Mouse (Mus musculus) ovary, postnatal 14 days (tissue): Measurements from ENCODE around the gene 2510009E07Rik.
A peak's percentile ranks its signal among the peaks of the same experiment; 100 is the strongest.
"Not testable (repeated sequence)": the region's sequence is repeated elsewhere in the genome, so short reads cannot be mapped to it uniquely, and the experiment has no call there.

Source experiments
- DNase-seq: peaks from one replicate; pipeline ENCODE4 v3.0.0; 2022; ENCODE audit warnings: low spot score

Gene 2510009E07Rik

DNA sequence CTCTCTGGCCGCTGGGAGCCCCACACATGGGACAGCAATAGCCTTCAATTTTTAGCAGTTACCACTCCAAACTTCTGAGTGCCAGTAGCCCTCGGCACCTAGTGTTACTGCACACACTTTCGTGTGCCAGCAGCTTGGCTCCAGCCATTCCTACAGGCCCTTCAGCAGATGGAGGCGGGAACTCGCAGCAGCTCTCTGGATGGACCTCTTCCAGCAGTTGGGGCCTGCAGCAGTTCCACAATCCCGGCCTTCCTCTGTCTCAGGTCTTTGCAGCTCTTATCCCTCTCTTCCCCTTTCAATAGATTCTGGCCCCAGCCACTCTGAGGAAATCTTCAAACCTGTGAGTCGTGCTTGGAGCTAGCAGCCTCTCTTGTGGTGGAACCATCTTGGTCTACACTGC is 17.7 kb downstream of the 2510009E07Rik start:
- no peak for DNase-seq

DNA sequence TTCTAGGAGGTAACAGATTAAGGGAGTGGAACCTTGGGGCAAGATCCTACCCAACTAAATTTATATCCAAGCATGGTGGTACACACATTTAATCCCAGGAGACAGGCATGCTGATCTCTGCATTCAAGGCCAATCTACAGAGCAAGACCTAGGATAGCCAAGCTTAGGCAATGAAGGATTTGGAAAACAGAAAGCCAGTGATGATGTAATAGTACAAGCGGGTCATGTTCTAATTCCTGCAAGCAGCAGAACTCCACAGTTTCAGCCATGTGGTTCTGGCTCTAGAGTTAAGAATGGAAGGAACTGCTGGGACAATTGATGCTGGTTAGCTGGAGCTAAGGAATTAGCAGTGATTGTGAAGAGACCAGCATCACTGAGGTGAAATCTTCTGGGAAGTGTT is 20.8 kb downstream of the 2510009E07Rik start:
- DNase-seq, result not testable (repeated sequence)

DNA sequence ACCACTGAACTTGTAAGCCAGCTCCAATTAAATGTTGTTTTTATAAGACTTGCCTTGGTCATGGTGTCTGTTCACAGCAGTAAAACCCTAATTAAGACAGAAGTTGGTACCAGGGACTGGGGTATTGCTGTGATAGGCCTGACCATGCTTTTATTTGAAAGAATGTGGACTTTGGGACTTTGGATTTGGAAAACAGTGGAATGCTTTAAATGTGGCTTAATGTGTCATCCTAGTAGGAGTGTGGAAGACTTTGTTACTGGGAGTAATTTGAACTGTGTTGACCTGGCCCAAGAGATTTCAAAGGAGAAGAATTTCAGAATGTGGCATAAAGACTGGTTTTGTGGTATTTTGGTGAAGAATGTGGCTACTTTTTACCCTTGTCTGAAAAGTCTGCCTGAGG is 21.4 kb downstream of the 2510009E07Rik start:
- DNase-seq, result not testable (repeated sequence)

DNA sequence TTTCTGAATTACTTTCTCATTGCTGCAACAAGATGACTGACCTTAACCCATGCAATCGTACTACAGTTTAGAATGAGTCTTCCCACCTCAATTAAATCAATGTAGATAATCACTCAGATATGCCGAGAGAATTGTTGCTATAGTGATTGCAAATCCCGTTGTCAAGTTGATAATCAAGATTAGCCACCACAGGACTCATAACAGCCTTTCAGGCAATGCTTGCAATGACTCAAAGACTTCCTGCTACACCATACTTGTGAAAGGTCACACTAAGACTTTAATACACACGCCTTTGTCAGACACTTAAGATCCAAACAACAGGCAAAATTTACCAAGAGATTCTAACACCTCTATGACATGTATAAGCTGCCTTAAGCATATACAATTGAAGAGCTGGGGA is 22.6 kb downstream of the 2510009E07Rik start:
- DNase-seq, result no peak

DNA sequence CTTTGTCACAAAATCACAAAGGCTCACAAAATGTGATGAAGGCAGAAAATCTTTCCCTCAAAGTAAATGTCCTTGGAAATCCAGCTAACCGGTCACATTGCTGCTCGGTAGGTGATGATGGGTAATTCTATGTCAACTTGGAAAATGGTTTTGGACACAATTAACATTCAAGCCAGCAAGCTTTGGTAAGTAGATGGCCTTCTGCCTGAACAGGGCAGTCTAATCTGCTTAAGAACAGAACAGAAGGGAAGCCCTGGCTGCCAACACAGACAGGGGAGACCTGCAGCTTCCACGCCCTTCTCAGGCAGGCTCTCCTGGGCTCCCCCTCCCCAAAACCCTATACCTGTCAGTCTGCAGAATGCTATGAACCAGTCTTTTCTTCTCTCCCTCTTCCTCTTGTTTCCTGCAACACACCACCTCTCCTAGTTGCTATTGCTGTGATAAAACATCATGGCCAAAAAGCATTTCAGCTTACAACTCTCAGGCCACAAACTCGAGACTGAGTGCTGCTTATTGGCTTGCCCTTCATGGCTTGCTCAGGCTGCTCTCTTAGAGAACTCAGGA is 29.0 kb downstream of the 2510009E07Rik start:
- DNase-seq, result no peak

DNA sequence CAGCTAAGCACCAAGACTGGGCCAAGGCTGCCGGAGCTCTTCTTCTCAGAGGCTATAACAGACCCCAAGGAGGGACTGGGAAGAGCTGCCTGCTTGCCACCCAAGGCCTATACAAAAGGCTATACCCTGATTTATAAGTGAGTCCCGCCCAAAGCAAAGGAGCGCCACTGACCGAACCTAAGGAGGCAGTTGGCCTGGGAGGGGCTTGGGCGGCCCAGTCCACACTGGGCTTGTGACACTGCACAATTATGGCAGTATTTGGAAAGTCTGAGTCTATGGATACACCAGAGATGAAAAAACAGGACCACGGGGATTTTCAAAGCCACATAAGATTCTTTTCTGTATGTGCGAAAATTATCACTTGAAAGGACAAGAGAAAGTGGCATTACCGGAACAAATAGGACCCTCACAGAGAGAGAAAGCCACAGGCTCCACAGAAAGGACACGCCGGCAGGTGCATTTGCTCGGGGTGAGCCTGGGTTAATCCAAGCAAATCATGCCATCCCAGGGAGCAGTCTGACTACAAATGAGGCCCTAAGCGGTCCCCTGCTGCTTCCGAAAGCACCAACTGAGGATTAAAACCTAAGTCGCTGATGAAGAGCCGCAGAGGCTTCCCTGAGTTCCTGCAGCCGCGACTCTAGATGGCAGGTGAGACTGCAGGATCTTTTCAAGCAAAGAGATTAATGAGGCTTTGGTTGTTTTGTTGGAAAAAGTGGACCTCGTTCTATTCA is 29.7 kb downstream of the 2510009E07Rik start:
- no peak for DNase-seq

DNA sequence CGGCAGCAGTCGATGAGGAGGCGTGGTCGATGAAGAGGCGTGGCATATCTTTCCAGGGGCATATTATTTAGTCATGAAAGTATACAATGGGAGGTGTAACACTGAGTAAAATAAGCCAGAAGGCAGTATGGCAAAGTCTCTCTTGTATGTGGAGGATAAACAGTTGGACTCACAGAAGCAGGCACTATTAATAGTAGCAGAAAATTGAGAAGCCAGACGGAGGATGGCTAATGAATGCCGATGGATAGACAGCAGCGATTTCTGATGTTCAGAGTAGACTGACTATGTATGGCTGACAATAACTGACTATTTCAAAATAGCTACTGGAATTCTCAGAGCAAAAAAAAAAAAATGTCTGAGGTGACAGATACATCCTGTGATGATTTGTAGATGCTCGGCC is 38.5 kb downstream of the 2510009E07Rik start:
- no peak for DNase-seq

DNA sequence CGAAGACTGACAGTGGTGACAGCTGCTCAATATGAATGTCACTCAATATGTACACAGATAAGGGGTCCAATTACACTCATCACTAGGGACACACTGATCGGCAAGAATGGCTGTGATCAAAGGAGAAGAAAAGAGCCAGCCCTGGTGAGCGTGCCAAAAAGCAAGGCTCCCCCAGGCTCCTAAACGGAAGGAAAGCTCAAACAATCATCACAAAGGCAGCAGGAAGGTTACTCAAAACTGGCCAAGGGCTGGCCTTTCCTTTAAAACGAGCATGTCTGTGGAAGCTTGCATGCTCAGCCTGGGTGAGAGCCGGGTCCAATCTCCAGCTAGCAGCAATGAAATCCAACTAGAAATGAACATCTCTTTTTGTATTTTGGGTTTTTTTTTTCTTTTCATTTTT is 39.2 kb downstream of the 2510009E07Rik start:
- DNase-seq, result no peak

DNA sequence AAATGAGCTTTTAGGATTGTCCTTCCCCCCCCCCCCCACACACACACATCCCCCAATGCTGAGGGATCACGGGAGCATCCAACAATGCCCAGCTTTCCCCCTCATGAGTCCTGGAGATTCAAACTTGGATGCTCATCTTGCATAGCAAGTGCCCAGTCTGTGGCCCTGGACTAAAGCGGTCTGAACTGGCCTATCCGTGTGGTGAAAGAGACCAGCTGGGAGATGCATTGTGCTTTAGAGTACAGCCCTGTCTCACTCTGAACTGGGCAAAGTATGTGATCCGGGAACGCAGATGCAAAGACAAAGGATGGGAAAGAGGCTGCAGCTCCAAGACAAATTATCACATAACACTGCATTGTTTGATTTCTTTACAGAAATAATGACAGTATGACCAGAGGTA is 40.1 kb downstream of the 2510009E07Rik start:
- DNase-seq, result no peak

DNA sequence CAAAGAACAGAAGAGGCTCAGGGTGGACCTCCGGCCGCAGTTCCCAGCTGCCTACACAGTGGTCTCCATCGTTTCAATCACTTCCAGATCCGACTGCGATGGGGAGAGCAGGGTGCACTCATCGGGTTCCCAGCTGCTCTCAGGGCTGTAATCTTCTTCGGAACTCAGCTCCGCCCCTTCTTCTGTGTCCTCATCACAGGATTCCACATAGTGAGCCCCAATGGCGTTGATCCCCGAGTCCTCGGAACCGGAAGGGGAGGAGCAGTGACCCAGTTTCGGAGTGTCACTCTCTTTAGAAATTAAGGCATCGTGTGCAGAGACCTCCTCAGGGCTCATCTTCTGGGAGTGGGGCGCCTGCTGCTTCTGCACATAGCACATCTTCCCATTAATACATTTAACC is 41.3 kb downstream of the 2510009E07Rik start:
- no peak for DNase-seq

DNA sequence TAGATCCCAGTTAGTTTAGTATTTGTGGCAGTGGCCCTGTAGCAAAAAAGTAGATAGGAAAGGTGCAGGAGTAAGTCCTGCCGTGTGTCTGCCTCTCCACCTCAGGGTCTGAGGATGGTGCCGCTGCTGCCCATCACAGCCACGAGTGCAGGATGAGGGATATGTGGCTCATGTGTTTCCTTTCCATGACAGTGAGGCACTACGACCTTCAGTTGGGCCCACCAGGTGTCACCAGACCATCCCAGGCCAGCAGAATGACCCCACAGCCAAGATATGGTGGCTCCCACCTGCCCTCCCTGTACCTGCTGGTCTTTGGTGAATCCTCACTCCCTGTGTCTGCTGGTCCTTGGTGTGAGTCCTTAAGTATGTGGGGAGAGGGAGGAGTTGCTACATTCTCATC is 43.3 kb downstream of the 2510009E07Rik start:
- no peak for DNase-seq

DNA sequence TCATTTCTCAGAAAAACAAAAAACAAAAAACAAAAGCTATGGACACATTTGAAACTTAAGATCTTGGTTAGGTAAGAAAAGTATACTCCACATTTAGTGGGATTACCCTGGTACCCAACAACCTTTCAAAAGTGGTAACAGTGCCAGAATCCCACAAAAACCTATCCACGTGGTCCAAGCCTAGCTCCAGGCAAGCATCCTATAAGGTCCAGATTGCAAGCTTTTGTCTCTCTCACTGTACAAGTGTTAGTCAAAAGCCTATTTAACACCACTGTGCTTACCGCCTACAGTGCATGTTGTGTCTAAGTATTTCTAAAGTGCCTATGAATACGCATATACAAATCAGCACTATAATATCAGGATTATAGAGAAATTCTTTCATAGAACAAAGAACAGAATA is 44.2 kb downstream of the 2510009E07Rik start:
- DNase-seq, result no peak

DNA sequence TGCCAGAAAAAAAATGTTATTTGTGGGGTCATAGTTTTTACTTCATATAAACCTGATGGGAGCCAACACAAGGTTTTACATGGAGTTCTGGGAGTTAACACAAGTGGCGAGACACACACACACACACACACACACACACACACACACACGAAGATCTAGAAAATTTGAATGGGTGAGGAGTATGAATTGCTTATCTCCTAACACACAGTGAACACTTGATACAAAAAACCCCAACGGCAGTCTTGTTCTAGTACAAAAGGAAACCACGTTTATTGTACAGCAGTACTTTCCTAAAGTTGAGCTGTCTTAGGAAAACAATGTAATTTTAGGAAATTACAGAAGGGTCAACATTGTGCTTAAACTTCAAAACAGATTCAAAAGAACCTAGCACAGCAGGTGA is 45.7 kb downstream of the 2510009E07Rik start:
- no peak for DNase-seq

DNA sequence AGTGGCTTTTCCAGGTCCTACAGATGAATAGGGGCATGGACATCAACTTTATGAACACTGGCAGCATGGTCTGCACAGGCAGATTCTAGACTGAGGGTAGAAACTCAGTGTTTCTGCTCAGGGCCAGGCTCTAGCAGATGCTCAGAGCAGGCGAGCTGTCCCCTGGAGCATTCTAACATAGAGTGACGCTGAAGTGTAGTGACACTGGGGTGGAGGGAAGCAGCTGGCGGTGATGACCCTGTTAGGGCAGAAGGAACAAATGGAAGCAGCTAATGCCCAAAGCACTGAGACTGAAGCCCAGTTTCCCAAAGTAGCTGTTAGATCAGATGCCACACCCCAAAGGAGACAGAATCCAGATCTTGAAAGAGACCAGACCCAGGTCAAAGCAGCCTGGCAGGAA is 48.0 kb downstream of the 2510009E07Rik start:
- DNase-seq, result no peak

DNA sequence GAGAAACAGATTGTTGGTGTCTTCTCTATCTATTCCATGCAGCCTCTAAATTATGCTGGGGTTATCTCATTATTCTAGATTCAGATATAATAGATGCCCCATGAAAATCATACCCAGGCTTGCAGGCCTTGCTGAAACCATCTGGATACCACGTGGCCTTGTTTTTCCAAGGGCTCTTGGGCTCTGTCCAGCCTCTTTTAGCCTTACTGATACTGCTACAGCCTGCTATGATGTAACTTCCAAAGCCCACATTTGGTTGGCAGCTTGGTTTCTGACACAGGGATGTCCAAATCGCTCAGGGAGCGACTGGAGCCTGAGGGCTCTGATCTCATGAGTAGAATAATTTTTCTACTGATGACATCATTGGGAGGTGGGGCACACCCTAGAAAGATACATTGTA is 48.5 kb downstream of the 2510009E07Rik start:
- DNase-seq, result no peak

DNA sequence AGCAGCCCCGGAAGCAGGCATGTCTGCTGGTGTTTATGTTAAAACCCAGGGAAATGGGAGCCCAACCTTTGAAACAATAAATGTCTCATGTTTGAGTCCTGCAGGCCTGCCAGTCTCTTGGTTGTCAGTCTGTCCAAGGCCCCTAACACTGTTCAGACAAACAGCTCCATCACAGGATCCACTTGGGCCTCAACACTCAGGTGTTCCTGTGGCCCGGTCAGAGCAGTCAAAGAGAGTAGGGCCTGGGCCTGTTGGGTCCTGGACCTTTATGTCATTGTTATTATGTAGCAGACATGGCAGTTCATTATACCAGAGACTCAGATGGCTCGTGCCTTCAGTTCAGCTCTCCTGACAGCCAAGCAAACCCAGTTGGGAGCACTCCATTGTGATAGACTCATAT is 49.9 kb downstream of the 2510009E07Rik start:
- DNase-seq, result no peak

DNA sequence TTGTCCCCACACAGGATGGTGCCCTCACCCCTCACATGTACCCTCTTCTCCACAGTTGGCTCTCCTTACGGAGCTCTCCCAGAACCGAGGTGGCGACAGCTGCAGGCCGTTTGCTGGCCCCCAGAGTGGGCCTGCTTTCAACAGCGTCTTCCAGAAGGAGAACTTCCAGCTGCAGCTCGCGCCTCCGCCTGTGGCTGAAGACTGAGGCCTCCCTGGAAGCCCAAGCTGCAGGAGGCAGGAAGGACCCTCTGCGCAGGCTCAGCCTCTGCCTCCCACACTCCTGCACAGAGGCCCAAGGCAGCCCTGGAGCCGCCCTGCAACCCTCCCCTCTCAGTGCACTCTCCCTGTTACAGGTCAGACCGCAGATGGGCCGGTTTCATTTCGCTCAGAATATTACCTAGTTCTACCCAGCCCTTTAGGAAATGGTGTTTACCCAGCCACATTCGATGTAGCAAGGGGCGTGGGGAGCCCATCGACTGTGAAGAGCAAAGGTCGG is 50.4 kb downstream of the 2510009E07Rik start:
- DNase-seq, result peak; percentile 55

DNA sequence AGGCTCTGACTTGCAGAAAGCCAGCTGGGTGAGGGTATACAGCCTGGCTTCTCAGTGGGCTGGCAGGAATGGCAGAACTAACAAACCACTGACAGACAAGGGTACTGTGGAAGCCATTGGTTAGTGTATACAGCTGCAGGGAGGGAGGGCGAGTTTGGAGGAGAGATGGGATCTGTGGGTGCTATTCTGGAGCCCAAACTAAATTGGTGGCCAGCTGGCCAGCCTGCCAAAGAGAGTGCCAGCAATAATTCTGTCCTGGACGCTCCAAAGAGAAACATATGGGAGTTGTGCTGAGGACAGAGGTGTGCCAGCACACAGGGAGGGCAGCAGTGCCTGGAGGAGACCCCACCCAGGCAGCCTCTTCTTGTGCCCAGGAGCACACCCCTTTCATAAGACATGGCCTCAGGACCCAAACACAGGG is 50.8 kb downstream of the 2510009E07Rik start:
- DNase-seq, result no peak

DNA sequence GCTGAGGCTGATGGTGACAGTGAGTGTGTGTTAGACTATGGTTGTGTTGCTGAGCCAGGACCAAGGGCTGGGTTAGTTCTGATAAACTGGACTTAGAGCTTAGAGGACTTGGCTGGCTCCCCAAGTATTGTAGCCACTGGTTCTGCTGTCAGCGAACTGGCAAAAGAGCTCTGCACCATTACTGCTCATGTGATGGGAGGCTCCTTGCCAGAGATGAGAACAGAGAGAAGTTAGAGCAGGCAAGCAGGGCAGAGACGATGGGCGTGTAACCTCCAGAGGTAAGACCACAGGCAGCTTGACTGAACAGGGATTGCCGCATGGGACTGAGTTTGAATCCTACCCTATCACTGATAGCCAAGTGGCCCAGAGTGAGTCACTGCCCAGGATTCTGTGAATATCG is 51.6 kb downstream of the 2510009E07Rik start:
- DNase-seq, result no peak

DNA sequence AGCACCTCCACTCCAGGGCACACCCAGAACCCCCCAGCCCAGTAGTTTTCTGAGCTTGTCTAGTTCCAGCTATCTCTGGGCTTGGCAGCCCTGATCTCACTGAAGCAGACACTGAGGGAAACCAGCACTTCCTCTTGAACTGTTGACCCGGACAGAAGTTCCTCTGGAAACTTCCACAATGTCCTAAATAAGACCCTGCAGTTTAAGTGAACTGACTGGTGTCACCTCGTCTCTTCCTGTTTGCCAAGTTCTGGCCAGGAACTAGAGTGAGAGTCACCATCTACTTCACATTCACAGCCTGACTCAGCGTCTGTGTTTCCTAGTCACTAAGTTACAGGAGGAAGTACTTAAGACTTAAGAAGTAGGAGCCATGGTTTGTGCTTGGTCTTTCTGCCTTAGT is 52.5 kb downstream of the 2510009E07Rik start:
- DNase-seq, result no peak

DNA sequence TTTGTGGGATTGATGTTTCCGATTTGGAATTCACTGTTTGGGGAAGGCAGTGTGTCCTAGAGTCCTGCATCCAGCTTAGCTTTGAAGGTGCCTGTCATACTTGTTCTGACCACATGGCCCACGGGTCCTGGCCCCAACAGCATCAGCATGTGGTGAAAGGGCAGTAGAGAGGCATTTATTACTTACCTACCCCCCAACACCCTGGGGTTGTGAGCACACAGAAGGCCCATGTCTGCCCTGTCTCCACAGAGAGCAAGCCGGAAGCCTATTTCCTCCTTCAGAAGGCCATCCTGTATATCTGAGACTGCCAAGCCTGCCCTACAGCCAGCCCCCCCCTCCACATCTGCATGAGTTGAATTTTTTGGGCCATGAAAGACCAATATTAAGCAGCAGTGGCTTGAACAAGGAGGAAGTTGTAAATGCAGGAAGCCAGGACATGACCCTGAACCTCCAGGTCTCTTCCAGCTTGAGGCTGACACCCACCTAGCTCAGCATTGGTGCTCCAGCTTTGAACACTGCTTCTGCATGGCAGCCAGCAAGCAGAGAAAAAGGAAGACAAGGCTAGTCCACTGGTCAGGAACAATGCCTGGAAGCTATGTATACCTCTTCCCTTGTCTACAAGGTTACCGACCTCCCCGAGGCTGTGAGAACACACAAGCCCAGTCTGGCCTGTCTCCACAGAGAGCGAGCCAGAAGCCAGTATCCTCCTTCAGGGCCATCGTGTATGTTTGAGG is 53.5 kb downstream of the 2510009E07Rik start:
- DNase-seq, result no peak

DNA sequence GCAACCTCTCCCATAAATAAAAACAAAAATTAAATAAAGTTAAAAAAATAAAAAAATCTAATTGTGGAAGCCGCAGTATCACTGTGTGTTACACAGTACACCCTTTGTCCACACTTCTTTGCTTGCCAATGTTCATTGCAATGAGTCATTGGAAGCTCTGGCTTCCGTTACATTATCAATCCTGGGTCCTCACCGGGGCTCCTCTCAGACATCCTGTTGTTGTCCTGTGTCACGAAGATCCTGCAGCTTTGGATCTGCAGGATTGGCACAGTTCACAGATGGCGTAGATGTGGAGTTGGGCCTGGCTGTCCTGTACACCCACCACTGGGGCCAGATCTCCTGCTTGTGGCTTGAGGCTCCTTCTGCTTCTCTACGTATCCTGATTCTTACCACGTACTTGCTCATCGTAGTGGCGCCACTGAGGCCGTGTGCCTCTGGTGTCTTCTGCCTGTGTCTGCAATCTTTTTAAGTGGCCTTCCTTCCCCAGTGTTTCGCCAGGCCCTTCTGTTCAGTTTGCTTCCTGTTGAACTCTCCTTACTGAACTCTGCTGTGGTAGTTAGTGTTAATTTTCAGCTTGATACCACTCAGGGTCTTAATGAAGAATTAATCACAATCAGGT is 57.2 kb downstream of the 2510009E07Rik start:
- DNase-seq, result no peak
